Mouse (Mus musculus) forebrain, postnatal 0 days (tissue): ENCODE measurements at regions not wholly inside any gene's neighbourhood (a gene's known extent, or its start where the extent isn't known, plus 50 kb on each side); places are given as distances from the start of the nearest gene placed in this dataset.

ENCODE experiments used
- ATAC-seq: fragments of 200-750 bp; cut with Nextera tagmentation; 2 replicates; pipeline ENCODE4 v1.8.0; 2017; ENCODE audit warnings: mild to moderate bottlenecking, moderate library complexity
- DNase-seq: peaks from one replicate; pipeline ENCODE4 v3.0.0-alpha.2; 2015
- H3K27ac ChIP-seq: fragments of 300-500 bp; sonication (generic); 2 replicates; pipeline ENCODE4 v1.5.1; 2014; ENCODE audit warnings: low read depth, mild to moderate bottlenecking, antibody characterized with exemption, low read length, moderate library complexity, mixed read lengths
- H3K27me3 ChIP-seq: fragments of 300-500 bp; sonication (generic); 2 replicates; pipeline ENCODE4 v1.6.1; 2014; ENCODE audit warnings: mild to moderate bottlenecking, low read length, mixed read lengths; ENCODE audit not compliant: insufficient read depth
- H3K36me3 ChIP-seq: fragments of 300-500 bp; sonication (generic); 2 replicates; pipeline ENCODE4 v1.6.1; 2014; ENCODE audit warnings: mild to moderate bottlenecking, moderate library complexity; ENCODE audit not compliant: insufficient read depth
- H3K4me1 ChIP-seq: fragments of 300-500 bp; sonication (generic); 2 replicates; pipeline ENCODE4 v1.6.1; 2014; ENCODE audit warnings: antibody characterized with exemption; ENCODE audit not compliant: insufficient read depth
- H3K4me2 ChIP-seq: fragments of 300-500 bp; sonication (generic); 2 replicates; pipeline ENCODE4 v1.6.1; 2014; ENCODE audit warnings: low read depth, mild to moderate bottlenecking, moderate library complexity
- H3K4me3 ChIP-seq: fragments of 300-500 bp; sonication (generic); 2 replicates; pipeline ENCODE4 v1.5.1; 2014; ENCODE audit warnings: low read depth, low read length, mixed read lengths
- H3K9ac ChIP-seq: fragments of 300-500 bp; sonication (generic); 2 replicates; pipeline ENCODE4 v1.6.1; 2014; ENCODE audit warnings: mild to moderate bottlenecking
- H3K9me3 ChIP-seq: fragments of 300-500 bp; sonication (generic); 2 replicates; pipeline ENCODE4 v1.6.1; 2016; ENCODE audit warnings: low read length
- CTCF ChIP-seq: sonication (generic); IDR thresholded peaks from 2 replicates; pipeline ENCODE4 v1.5.1; 2016; ENCODE audit warnings: antibody characterized with exemption, control low read depth, low read depth
- WGBS: fragments of 180-500 bp; shearing (Covaris S2); extraction: QIAGEN DNeasy Blood & Tissue Kit; methylation state at CpG from one replicate; pipeline ENCODE4 v1.1.7; 2014; 5-methylcytosine and 5-hydroxymethylcytosine counted together

DNA sequence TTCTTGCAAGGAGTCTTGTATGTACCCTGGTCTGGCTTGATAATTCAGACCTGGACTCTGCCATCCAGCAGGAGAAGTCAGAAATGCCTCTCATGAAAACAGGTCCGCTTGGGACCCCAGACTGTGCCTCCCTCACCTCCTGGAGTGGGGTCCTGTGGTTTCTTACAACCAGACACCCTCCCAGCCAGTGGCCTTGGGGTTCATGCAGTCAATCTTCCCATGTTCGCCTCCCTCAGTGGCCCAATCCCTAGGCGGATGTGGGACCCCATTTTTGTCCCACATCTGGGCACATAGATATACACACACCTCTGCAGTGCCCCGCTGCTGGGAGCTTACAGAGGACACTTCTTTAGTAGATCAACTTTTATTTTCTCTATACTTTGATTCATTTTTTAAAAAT is 217.7 kb downstream of the Lrfn2 start:
- no peak for DNase-seq
- ATAC-seq, result no peak
- Histone ChIP-seq H3K36me3 (no peaks in the 10 kb centered on the region), H3K27me3 (no peaks in the 10 kb centered on the region), H3K4me2 (no peak overlapping the region), H3K9ac (no peak overlapping the region), H3K27ac (no peak overlapping the region), H3K9me3 (no peaks in the 10 kb centered on the region), H3K4me3 (no peak overlapping the region), H3K4me1 (no peaks in the 10 kb centered on the region)
- no peak for TF ChIP-seq CTCF
- 90% methylated on average over 4 of the region's 4 CpGs for WGBS

DNA sequence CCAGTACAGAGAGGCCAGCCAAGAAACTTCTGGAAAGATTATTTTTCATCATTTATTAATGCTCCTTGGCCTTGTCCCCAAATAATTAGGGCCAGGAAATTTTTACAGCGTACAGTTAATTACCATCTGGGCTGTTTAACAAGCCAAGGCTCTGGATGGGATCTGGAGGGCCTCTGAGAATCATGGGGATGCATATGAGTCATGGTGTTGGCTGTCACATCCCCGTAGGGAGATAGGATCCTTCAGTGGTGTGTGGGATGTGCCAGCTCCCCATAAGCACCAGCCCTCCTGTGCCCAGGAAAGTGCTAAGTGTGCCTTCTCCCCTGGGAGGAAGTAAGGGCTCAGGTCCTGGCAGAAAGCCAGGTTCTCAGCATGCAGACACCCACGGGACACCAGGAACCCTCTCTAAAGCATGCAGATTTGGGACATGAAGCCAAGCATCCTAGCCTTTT is 218.8 kb downstream of the Lrfn2 start:
- Histone ChIP-seq H3K27me3 (no peaks in the 10 kb centered on the region), H3K27ac (no peak overlapping the region), H3K4me2 (no peak overlapping the region), H3K36me3 (no peaks in the 10 kb centered on the region), H3K9me3 (no peaks in the 10 kb centered on the region), H3K4me3 (no peak overlapping the region), H3K4me1 (no peaks in the 10 kb centered on the region), H3K9ac (no peak overlapping the region)
- WGBS, result 51% methylated on average over 3 of the region's 3 CpGs
- ATAC-seq (no peak), DNase-seq (no peak)
- no peak for TF ChIP-seq CTCF

DNA sequence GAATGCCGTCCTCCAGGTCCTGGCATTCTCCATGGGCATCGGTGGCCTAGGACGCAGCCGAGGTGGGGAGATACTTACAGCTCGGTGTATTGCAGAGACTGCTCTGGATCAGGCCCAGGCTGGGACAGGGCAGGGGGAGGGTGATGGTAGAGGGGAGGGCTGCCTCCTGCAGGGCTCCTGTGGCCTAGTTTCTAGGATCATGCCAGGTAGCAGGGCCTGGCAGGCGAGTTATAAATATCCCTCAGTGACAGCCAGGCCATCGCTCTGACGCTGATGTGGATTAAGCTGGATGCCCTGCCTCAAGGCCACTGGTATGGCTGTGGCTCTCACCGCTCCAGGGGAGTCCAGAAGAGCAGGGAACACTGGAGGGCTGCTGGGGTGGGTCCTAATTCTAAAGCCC is 221.8 kb downstream of the Lrfn2 start:
- DNase-seq (no peak), ATAC-seq (no peak)
- Histone ChIP-seq H3K4me1 (no peaks in the 10 kb centered on the region), H3K9me3 (no peaks in the 10 kb centered on the region), H3K36me3 (no peaks in the 10 kb centered on the region), H3K4me2 (no peak overlapping the region), H3K27me3 (no peaks in the 10 kb centered on the region), H3K9ac (no peak overlapping the region), H3K27ac (no peak overlapping the region), H3K4me3 (no peak overlapping the region)
- 75% methylated on average over 9 of the region's 9 CpGs for WGBS
- TF ChIP-seq CTCF, result no peak

DNA sequence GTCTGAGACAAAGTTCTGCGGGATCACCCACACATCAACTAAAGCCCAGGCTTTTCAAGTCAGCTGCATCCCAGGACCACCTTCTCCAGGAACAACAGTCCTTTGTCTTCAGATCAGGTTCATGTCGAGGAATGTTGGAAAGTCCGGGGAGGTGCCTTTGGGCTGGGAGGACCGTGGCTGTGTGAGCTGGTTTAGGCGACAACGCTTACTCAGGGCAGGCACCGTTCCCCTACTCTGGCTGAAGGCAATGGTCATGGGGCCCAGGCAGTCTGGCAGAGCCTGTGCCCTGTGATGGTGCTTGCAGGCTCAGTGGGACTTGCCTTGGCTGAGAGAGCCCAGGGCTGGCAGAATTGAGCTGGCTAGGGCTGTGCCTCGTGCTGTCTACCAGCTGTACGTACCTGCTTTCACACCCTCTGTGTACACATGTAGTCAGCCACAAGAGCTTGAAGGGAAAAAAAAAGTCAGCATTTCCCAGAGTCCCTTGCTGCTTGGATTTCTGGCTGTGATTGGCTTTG is 222.9 kb downstream of the Lrfn2 start:
- 69% methylated on average over 9 of the region's 9 CpGs for WGBS
- no peaks in the 10 kb centered on the region for H3K27me3 ChIP-seq
- H3K4me3 ChIP-seq, result no peak overlapping the region
- no peak overlapping the region for H3K9ac ChIP-seq
- H3K9me3 ChIP-seq, result no peaks in the 10 kb centered on the region
- peak; percentile 20; the same call in 1 of the 2 replicates for ATAC-seq
- H3K27ac ChIP-seq, result no peak overlapping the region
- no peak for DNase-seq
- no peaks in the 10 kb centered on the region for H3K36me3 ChIP-seq
- H3K4me2 ChIP-seq, result no peak overlapping the region
- no peaks in the 10 kb centered on the region for H3K4me1 ChIP-seq
- TF ChIP-seq CTCF, result no peak

DNA sequence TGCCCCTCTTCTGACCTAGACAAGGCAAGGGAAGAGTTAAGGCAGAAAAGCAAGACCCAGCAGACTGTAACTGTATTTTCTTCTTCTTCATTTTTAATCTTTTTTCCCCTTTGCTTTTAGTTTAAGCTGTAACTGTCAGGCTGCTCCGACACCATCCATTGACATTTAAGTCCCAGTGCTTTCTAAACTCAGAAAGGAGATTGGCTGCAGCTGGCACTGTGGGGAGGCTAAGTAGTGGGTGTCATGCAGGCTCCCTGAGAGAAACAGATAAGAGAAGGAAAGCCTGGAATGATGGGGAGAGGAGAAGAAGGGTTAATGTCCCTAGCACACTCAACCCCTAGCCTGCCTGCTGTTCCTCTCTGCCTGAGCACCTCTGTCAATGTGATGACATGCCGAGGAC is 225.4 kb downstream of the Lrfn2 start:
- 58% methylated on average over 2 of the region's 2 CpGs for WGBS
- Histone ChIP-seq H3K9me3 (no peaks in the 10 kb centered on the region), H3K9ac (no peak overlapping the region), H3K36me3 (no peaks in the 10 kb centered on the region), H3K4me1 (no peaks in the 10 kb centered on the region), H3K27me3 (no peaks in the 10 kb centered on the region), H3K4me3 (no peak overlapping the region), H3K27ac (no peak overlapping the region), H3K4me2 (no peak overlapping the region)
- DNase-seq, result no peak
- ATAC-seq, result peak; percentile 77
- no peak for TF ChIP-seq CTCF

DNA sequence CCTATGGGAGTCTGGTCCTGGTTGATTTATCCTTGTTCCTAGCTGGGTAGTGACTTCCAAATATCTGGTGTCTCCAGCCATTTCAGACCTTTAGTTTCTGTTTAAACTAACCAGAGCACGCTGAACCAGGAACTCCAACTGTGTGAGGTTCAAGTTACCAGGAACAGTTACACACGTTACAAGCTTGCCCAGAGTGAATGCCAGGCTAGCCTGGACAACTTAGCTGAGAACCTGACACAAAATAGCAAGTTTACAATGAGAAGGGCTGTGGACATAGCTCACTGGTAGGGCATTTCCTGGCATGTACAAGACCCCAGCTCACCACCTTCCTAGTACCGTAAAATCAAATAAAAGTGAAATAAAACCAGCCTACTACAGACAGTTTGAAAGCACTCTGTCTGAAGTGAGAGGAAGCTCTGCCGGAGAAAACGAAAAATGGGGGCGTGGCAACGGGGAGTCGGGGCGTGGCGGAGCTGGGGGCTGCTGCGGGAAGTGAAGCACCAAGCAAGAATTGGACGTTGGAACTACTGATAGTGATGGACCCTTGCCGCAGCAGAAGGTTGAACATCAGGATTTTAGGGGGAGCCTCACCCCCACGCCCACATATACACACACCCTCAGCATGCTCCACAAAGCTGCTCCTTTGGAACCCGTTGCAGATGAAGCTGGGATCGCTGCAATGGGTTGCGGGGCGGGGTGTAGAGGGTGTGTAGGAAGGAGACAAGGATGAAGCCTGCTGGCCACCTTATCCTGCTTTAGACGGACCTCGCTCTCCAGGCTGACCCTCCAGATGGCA is 239.3 kb downstream of the Lrfn2 start:
- Histone ChIP-seq H3K27me3 (no peaks in the 10 kb centered on the region), H3K9ac (peak overlapping the region; percentile 35), H3K4me3 (peak overlapping the region; percentile 37), H3K4me1 (0 out of 2 replicates have a peak, but pooled peaks cover 10% of the 10 kb centered on the region), H3K9me3 (no peaks in the 10 kb centered on the region), H3K27ac (peak overlapping the region; percentile 15; the same call in 1 of the 2 replicates), H3K4me2 (peak overlapping the region; percentile 74), H3K36me3 (no peaks in the 10 kb centered on the region)
- DNase-seq (no peak), ATAC-seq (peak; percentile 40; the same call in 1 of the 2 replicates)
- no peak for TF ChIP-seq CTCF
- WGBS, result 8% methylated on average over 20 of the region's 20 CpGs

DNA sequence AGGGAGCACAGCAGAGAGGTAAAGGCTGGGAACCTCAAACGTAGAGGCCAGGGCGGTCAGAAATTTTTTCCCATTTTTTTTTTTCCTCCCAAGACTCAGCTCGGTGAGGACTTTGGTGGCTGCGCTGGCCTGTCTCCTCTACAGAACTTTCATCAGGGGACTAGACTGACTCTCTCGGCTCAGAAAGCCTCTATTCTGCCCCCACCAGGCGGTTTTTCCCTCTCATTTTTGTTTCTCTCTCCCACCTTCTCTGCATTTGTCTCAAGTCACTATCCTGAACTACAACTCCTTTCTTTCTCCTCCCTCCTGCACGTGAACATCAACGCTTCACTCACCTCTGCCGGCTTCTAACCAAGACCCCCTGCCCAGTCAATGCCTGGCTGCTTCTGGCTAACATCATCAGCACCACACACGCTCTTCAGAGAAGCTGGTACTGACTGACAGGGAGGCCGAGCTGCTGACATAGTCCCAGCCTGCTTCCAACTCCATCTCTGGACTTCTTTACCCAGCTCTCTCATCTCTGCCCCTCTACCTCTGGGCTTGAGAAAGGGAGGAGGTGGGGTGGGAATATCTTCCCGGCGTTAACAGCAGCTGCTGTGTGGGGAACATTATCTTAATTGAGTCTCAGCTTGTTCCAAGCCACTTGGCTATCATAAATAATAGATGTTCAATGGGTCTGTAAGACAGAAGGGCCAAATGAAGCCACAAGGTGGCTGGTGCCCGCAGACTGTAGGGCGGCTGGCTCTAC is 240.0 kb downstream of the Lrfn2 start:
- no peaks in the 10 kb centered on the region for H3K36me3 ChIP-seq
- peak overlapping the region; percentile 35 for H3K9ac ChIP-seq
- 9% methylated on average over 15 of the region's 15 CpGs for WGBS
- ATAC-seq (peak; percentile 77), DNase-seq (peak; percentile 50)
- peak overlapping the region; percentile 74 for H3K4me2 ChIP-seq
- peak overlapping the region; percentile 37 for H3K4me3 ChIP-seq
- no peaks in the 10 kb centered on the region for H3K27me3 ChIP-seq
- H3K27ac ChIP-seq, result peak overlapping the region; percentile 15; the same call in 1 of the 2 replicates
- TF ChIP-seq CTCF, result 0 out of 2 replicates have a peak, but pooled peaks have one; percentile 9
- H3K9me3 ChIP-seq, result no peaks in the 10 kb centered on the region
- 0 out of 2 replicates have a peak, but pooled peaks cover 10% of the 10 kb centered on the region for H3K4me1 ChIP-seq
